Mouse (Mus musculus): Measurements from ENCODE around the gene Mob3c.

Gene Mob3c

DNA sequence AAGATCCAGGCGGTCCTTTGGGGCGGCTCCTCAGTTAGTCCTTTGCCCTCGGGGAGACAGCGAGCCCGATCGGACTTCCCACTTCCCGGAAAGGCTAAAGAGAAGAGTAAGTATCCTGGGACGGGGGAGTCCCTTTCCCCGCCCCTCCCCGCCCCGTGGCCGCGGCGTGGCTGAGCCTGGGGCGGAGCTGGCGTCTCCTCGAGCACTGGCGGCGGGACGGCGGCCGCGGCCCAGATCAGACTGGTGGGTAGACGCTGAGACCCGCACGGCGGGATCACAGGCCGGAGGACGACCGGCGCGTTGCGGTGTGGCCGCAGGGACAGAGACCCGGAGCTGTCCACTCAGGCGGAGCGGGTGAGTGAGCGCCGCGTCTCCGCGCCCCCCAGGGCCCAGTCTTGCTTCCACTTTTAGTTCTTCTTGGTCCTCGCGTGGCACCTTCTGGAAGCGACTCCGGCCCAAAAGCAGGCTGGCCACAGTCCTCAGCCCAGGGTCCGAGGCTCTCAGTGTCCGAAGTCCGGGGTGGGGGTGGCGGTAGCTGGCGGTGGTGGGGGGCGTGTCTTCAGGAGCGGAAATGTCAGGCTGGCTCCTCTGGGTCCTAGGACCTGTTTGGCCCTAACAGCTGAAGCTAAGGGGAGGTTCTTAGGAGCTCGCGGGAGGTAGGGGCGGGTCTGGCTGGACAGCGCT, at the start of gene Mob3c:
Gene Mob3c (plus strand): TSS at position 205 of the 684 bp plus-strand sequence.
- no peak for DNase-seq (ENCODE audit: low read depth, low spot score)

DNA sequence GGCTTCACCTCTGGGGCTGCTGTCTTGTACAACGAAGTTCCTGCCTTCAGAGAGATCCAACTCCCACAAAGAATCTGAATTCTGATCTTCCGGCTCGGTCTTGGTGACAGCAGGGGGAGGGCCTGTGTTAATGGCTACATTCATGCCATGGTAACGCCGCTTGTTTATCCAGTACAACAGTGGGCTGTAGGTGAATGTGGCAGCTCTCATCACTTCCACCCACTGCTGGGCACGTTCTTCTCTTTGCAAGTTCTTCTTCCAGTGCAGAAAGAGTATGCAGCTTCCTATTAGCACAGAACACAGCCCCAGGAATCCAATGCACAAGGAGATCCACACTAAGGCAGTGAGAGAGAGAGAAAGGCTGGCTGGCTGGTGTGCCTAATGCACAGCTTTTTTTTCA, 47.6 kb upstream of the Mob3c start:
- no peak for DNase-seq (ENCODE audit: low read depth, low spot score)

DNA sequence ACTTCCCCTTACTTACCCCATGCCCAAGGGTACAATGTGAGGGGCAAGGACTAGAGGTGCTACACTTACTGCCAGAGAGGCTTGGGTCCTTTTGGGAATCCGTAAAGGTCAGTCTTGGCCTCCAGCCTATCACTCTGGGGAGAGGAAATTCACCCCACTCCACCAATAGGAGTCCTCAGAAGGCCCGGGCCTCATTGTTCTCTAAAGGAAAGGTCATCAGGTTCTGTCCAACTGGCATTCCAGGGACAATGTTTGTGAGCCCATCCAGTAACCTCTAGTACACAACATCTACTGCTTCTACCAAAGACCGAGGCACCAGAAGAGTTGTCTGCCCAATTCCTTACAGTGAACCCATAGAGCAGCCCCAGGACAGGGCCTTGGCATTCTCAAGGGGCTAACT, 47.0 kb upstream of the Mob3c start, which contains the start of gene Tex38:
Gene Tex38 (minus strand): TSS at position 101 of the 400 bp plus-strand sequence.
- DNase-seq (ENCODE audit: low read depth, low spot score), result no peak

DNA sequence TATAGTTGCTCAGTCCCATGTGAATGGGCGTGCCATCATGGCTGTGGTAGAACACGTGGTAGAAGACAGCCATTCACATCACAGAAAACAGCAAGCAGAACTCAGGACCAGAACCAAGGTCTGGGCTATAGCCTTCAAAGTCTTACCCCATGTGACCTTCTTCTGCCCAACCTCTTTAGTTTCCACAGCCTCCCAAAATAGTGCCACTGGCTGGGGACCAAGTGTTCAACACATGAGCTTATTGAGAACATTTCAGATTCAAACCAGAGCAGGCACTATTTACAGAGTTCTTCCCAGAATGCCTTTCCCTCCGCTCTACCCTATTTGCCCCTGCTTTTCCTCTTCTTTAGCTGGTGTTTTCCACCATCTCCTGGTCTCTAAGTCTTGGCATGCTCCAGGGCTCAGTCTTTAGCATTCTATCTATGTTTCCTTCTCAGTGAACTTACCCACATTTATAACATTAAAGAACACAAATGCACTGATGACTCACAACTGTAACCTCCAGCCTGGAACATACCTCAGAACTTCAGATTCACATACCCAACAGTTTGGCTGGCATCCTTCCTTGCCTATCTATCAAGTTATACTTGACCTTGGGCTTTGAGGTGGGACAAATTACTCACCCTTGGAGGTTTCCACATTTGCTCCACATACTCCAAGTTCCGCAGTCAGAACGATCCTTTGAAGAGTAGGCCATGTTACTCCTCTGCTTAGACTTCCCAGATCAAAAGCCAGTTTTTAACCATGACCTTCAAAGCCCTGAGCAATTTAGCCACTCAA, 45.7 kb upstream of the Mob3c start:
- no peak for DNase-seq (ENCODE audit: low read depth, low spot score)

DNA sequence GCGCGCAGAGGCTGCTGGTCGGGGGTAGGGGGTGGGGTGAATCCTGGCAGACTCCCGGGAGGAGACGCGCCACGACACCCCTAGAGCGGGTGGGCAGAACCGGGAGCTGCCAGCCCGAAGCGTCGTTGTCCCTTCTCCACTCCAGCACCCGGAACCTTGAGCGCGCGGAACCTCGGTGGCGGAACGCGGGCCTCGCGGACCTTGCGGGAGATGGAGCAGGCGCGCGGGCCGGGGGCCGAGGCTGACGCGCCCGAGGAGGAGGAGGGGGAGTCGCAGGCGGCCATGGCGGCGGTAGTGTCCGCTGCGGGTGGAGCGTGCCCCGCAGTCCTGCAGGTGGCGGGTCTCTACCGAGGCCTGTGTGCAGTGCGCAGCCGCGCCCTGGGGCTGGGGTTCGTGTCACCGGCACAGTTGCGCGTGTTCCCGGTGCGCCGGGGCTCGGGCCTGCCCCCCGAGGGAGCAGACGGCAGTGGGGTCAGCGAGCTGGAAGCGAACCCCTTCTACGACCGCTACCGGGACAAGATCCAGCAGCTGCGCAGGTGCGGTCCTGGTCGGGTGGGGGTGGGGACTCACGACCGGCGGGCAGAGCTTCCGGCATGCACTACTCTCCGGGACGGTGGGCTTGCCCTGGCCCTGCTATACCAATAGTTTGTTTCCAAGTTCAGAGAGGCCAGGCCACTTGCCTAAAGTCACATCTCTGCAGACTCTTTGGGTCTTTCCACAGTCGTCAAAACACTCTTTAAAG, 43.0 kb upstream of the Mob3c start, which contains the start of gene Atpaf1:
Gene Atpaf1 (plus strand): TSS at position 44 of the 742 bp plus-strand sequence.
- peak; percentile 43 for DNase-seq (ENCODE audit: low read depth, low spot score)

DNA sequence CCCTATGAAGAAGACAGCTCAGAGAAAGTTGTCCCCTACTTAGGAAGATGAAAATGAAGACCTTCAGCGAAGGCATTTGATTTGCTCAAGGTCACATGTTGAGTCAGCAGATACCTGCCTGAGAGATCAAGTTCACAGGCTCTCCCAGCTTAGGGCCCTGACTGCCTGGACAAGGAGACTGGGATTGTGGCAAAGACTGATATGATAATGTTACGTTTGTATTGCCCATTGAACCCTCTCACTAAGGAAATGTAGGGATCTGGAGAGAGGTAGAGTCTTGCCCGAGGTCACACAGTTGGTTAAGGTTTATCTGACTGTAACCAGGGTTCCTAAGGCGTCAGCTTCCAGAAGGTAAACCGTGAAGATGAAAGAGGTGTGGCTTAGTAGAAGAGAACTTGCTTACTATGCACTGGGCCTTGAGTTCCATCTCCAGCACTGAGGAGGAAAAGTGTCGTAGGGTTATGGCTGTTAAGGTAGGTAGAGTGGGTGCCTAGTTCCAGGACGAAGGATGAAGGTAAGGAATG, 42.3 kb upstream of the Mob3c start:
- DNase-seq (ENCODE audit: low read depth, low spot score), result no peak

DNA sequence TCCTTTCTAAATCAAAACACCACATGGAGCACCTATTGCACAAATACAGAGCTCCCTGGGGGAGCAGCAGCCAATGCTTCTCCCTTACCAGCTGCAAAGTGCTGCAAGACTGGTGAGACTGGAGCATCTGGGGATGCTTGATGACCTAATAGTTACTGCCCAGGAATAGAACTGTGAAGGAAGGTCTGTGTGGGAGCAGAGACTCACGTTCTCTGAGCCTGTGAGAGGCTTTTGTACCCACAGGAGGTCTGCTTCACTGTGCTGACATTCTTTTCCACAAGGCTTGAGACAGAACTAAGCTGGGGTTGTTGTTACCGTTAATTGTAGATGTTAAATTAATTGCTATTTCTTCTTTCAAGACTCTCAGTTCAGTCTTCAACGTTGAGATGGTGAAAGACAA, 37.0 kb upstream of the Mob3c start:
- DNase-seq (ENCODE audit: low read depth, low spot score), result no peak

DNA sequence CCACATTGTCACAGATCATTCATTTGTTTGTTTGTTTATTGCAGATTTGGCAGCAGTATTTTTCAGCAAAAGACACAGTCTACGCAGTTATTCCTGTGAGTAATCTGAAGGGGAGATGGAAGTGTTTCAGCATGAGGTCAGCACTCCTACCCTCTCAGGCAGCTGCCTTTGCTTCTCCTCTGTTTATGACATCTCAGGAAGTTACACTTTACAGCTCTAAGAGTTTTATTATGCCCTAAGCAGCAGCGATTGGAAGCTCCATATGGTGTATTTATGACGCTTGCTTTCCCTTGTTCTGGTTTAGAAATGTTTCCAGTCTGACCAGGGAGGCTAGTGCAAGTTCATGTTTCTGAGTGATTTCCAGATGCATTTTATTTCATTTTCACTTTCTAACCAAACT, 32.5 kb upstream of the Mob3c start:
- DNase-seq (ENCODE audit: low read depth, low spot score), result no peak

DNA sequence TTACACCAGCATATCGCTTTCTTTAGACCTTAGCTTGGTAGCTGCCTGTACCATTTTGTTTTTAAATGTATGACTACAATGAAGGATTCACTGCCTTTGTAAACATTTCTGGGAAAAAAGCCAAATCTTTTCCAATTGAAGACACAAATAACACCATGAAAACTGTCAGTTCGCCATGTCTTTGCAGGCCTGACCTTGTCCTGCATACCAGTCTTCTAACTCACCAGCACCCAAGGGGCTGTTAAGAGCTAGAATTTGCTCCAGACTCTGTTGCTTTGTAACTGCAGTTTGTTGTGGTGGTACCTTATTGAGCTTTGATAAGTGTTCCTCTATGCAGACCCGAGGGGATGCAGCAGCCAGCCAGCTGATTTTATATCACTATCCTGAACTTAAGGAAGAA, 27.9 kb upstream of the Mob3c start:
- DNase-seq (ENCODE audit: low read depth, low spot score), result no peak

DNA sequence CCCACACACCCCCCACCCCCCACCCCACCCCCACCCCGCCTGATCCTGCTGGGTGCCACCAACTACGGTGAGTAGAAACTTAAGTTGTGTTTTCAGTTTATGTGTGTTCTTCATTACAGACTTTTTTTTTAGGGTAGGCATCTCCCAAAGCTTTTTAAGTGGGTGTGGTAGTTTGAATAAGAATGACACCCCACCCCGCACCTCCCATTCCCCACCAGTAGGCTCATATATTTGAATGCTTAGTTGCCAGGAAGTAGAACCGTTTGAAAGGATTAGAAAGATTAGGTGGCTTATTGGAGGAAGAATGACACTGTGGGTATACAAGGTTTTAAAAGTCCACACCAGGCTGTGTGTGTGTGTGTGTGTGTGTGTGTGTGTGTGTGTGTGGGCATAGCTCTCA, 15.6 kb upstream of the Mob3c start:
- DNase-seq (ENCODE audit: low read depth, low spot score), result no peak

DNA sequence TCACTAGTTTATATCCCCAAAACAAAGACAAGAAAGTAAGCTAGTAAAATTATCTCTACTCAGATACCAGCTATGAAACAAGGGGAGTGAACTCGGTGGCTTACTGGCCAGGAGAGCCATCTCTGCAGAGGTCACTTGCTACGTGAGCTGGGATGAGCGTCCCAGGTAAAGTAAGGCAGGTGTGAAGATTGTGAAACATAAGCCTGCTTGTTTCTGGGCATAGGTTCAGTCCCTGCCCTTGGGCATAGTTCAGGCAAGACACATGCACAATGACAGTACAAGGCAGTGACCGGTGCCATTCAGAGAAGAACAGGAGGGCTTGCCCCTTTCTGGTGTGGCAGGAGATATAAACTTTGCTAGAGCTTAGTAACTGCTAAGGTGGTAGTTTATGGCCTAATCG, 12.3 kb upstream of the Mob3c start:
- no peak for DNase-seq (ENCODE audit: low read depth, low spot score)

DNA sequence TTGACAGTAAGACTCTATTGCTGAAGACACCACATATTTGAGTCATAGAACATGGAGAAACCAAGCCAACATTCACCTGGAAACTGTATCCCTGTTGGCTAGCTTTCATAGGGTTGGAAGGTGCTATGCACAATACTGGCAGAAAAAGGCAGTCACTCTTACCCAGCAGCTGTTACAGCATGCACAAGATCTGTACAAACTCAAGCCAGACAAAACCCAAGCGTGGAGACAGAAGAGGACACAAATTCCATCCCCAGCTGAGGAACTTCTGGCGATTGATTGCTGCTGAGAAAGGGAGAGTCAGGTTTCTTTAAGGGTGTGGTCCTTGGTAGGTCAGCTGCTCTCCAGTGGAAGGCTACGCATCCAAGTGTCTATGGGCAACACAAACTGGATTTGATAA, 7.7 kb upstream of the Mob3c start:
- DNase-seq (ENCODE audit: low read depth, low spot score), result no peak

DNA sequence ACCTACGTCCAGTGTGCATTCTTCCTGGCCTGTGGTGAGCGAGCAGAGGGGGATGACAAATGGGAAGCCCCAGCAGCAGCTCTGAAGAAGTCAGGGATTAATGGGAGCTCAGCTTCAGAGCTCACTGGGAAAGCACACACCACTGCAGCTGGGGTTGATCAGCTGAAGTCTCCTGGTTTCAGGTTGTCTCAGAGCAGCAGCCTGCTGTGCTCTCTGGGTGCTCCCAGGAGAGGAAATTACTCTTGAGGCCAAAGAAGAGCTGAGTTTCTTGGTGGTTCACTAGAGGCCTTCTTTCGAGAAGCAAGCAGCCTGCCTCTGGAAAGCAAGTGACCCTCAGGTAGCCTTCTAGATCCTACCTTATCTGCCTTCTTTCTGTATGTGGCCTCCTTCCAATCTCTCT, 6.9 kb upstream of the Mob3c start:
- no peak for DNase-seq (ENCODE audit: low read depth, low spot score)

DNA sequence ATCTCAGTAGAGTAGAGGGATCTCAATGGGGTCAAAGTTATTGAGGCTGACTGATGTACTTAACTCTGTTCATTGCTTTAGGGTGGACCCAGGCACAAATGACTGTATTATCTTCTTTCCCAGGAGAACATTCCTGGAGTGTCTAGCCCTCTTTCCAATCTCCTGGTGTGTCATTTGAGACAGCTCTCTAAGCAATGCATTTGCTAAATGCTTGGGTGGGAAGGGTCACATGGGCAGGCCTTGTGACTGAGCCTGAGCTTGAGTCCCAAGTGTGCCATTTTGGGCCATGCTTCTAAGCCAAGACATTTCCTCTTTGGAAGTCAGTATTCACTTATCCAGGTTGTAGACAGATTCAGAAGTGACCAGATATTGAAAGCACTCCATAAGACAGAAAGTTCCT, 6.5 kb upstream of the Mob3c start:
- no peak for DNase-seq (ENCODE audit: low read depth, low spot score)

DNA sequence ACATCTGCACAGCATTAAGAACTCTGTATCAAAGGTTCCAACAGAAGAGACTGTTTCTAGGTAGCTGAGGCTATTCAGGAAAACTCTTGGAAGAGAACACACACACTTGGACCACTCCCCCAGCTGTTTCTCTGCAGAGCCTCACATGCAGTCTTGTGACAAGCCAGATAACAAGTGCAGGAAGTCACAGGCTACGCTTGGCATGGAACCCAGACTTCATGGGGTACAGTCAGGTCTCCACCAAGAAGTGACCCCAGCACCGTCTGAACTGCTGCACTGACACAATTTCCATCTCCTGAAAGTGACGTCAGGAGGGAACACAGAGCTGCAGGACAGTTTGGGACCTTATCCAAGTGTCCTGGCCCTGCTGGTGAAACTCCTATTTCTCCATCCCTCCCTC, 6.0 kb upstream of the Mob3c start:
- no peak for DNase-seq (ENCODE audit: low read depth, low spot score)

DNA sequence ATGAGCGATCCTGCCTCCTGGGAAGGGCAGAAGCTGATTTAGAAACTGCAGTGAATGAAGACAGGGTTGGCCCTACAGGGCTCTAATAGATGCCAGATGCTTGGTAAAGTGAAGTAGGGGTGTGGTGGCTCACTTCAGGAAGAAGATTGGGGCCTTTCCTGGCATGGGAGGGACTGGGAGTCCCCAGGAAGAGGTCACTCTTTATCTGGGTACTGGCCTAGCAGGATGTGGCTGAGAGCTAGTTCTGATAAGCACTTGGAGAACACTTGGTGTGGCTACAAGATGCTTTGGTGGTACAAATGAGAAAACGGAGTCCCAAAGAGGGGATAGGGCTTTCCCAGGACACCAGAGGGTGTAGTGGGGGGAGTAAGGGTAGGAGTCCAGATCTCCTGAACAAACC, 3.7 kb upstream of the Mob3c start:
- DNase-seq (ENCODE audit: low read depth, low spot score), result no peak

DNA sequence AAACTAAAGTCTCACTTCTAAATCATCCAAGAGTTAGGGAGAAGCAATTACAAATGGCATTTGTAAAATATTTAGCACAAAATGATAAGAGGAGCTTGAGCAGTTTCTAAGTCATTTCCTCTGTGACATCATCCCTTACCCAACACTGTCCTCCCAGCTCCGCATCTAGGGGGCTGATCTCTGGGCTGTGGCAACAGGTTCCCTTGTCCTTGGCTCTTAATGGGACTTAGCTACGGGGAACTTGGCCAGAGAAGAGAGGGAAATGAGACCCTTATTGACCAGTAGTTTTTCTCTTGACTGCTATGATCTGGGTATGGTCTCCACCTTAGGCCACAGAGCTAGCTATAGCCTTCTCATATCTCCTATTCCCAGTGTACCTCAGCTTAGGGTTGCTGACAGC, 2.6 kb upstream of the Mob3c start:
- DNase-seq (ENCODE audit: low read depth, low spot score), result no peak

DNA sequence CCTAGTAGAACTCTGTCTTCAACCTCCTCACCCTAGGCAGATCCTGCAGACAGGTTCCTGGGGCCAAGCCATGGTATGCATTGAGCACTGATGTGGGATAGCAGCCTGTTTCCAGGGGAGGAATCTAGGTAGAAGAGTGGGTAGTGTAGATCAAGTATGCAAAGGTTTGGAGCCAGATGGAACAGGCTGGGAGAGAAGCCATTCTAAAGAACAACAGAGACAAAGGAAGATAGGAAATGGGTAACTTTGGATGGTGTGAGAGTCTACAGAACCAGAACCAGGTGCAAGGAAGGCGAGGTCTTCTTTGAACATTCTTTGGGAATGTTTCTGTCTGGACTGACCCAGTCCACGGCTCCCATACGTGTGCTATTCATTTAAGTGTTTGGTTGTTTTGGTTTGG, 826 bp upstream of the Mob3c start:
- no peak for DNase-seq (ENCODE audit: low read depth, low spot score)

DNA sequence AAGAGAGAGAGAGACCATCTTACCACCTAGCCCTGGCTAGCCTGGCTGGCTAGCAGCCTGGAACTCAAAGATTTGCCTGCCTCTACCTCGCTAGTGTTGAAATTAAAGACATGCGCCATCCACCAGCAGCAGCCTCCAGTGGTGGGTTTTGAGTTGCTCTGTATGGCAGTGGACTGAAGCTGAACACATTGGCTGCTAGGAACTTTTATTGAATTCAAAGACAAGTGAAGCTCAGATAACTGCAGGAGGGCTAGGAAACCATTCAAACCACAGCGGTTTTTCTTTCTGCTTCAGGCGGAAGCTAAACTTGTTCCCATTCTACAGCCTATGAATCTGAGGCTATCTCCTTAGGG, 381 bp upstream of the Mob3c start:
- no peak for DNase-seq (ENCODE audit: low read depth, low spot score)

DNA sequence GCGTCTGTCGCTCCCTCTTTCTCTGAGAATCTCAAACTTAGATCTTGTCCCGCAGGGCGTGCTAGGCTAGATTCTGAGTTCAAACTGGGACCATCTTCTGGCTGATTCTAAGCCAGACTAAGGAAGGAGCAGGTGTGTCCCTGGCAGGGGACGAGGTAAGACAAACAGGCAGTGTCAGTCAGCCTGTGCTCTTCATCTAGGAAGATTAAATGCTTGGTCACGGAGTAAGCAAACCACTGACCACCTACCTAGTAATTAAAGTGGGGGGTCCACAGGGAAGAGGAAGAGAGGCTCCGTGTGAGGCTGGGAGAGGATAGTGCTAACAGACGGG, 645 bp downstream of the Mob3c start:
- DNase-seq (ENCODE audit: low read depth, low spot score), result no peak

DNA sequence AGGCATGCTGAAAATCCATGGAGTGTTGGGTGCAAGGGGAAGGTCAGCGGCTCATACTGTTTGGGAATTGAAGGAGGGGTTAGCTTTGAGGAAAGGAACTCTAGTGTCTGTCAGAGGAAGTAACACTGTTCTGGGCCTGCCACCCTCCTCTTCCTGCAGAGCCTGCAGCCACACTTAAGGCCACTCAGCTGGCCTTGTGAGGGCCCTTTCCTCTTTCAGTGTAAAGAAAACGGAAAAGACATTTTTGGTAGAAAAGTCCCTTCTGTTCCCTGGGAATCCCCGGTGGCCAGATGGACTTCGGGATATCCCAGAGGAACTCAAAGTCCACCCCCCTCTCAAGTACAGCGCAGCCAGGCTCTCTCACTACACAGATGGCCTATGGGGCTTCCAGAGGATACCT, 2.6 kb downstream of the Mob3c start:
- no peak for DNase-seq (ENCODE audit: low read depth, low spot score)

DNA sequence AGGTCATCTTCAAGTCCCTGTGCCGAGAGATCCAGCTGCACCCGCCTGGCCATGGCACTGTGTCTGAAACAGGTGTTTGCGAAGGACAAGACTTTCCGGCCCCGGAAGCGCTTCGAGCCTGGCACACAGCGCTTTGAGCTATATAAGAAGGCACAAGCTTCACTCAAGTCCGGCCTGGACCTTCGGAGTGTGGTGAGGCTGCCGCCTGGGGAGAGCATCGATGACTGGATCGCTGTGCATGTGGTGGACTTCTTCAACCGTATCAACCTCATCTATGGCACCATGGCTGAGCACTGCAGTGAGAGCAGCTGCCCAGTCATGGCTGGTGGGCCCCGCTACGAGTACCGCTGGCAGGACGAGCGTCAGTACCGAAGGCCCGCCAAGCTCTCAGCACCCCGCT, 3.3 kb downstream of the Mob3c start:
- no peak for DNase-seq (ENCODE audit: low read depth, low spot score)

DNA sequence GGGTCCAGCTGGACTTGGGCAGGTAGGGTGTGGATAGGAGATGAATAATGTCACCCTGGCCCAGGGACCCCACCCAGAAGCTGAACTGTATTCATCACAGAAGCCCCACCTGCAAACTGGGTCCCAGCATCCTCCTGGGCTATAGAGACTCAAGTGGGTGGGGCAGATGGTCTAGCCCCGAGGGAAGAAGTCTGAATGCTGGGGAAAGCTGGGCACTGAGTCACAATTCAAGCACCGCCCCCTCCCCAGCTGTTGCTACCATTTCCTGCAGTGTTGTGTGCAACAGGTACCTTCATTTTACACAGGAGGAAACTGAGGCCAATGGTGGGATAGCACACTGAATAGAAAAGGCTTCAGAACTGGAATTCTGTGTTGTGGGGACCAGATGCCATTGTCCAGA, 4.1 kb downstream of the Mob3c start:
- no peak for DNase-seq (ENCODE audit: low read depth, low spot score)
